Mouse (Mus musculus): Measurements from ENCODE around the gene Msl3l2.

Gene Msl3l2

DNA sequence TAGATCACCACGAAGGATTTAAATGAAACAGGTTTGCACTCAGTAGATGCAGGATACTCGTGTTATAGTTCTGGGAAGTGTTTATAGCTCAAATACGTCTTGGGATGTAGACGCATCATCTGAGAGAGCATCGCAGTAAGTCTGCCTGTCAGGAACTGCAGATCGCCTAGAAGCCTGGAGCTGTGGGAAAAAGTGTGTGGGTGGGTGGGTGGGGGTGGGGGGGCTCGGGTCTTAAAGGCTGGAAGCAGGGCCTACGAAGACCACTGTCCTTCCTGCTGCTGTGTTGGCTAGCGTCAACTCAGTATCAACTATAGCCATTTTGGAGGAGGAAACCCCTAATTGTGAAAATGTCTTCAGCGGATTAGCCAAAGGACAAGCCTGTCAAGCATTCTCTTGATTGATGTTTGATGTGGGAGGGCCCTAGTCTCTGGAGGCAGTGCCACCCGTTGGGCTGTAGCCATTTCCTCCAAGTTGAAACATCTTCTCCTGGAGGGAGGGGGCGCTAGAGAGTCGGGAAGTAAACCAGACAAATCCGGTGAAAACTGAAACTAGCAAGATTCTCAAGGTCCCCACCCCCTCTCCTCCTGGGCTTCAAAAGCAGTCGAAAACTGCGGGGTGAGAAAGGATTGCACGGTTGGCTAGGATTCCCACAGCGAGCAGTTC is at the start of gene Msl3l2:
Gene Msl3l2, plus strand, starts transcription at position 585 of the 663 bp plus-strand sequence.
- TF ChIP-seq GATA4 (IDR thresholded peaks at IDR 0.05; ENCODE audit: insufficient replicate concordance, low read length) = peak; percentile 10; the same call in 1 of the 2 replicates

DNA sequence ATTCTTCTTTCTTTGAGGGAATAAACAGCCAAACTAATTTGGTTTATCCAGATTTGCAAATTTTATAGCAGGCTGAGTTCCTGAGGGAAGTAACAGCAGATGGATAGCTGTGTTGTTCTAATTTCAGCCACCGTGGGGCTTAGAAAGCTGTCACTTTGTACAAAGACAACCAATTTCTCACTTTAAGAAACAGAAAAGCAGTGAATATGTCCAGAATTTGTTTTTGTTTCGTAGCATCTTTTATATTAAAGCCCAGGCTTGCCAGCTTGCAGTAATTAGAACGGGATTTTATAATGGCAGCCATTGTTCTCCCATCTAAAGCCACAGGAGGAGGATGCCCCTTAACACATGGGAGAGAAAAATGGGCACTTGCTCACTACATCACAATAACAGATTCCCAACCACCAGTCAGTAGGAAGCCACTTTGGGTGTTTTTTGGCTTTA is 47.7 kb upstream of the Msl3l2 start:
- no peak for TF ChIP-seq GATA4 (IDR thresholded peaks at IDR 0.05; ENCODE audit: insufficient replicate concordance, low read length)

DNA sequence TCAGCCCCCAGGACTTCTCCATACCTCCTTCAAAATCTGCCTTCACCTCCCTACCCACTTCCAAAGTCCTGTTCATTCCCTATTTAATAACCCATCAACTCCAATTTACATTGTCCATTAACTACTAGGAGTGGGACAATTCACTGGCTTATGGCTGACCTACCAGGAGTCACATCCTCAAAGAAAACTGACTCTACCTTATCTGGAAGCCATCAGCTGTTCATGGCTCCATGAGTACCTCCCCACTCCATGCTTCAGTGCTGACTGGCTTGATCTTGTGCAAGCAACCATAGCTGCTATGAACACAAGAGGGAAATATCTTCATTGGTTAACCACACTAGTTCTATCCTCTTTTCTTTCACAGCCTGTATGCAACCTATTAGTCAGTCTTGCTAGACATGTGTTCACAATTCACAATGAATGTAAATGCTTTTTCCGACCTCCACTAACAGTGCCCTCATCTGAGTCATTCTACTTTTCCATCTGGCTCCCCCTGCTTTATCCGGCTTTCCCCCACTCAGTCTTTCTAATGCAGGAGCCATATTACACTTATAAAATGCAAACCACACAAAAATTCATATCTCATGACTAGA is 45.4 kb upstream of the Msl3l2 start:
- no peak for TF ChIP-seq GATA4 (IDR thresholded peaks at IDR 0.05; ENCODE audit: insufficient replicate concordance, low read length)

DNA sequence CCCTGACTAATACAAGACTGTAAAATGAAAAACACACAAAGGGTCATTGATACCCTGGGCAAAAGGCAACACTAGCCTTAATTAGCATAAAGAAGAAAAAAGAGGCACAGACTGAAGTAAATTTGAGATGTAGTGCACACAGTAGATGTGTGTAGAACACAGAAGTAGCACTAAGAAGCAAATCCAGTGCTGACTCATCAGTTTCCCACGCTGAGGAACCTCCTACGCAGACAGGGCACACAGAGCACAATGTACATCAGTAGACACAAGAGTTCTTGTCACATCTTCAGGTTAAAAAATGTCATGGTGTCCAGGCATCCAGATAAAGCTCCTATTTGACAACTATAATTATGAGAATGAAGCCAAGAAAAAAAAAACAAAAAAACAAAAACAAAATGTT is 44.0 kb upstream of the Msl3l2 start:
- TF ChIP-seq GATA4 (IDR thresholded peaks at IDR 0.05; ENCODE audit: insufficient replicate concordance, low read length) = no peak

DNA sequence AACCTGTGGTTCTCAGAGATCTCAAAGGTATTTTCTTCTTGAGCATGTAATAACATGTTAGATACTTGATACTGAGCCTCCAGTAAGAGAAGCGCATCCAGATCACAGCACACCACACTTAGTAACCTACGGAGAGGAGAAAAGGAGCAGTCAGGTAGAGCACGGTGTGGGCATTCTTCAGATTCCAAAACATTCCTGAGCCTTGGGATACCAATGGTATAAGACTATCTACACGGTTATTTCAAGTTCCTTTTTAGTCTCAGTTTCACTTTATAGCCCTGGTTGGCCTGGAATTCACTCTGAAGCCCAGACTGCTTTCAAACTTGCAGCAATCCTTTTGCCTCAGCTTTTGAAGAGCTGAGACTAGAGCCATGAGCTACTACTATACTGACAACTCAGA is 17.0 kb upstream of the Msl3l2 start:
- no peak for TF ChIP-seq GATA4 (IDR thresholded peaks at IDR 0.05; ENCODE audit: insufficient replicate concordance, low read length)

DNA sequence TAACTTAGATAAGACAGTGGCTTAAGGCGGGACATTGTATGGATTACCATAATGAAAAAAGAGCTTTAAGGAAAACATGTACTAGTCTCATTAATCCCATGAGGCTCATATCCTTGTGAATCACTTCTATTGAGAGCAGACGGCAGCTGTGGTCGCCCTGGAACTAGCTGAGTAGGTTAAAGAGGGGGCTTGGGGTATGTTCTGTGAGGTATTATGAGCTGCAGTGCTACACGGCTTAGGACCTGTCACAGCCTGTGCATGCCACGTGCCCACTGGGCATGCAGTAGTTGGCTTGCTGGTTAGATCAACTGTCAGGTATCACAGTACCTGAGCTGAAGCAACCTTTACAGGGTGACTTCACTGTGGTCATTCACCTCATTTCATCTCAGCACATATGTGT is 12.1 kb upstream of the Msl3l2 start:
- TF ChIP-seq GATA4 (IDR thresholded peaks at IDR 0.05; ENCODE audit: insufficient replicate concordance, low read length) = no peak

DNA sequence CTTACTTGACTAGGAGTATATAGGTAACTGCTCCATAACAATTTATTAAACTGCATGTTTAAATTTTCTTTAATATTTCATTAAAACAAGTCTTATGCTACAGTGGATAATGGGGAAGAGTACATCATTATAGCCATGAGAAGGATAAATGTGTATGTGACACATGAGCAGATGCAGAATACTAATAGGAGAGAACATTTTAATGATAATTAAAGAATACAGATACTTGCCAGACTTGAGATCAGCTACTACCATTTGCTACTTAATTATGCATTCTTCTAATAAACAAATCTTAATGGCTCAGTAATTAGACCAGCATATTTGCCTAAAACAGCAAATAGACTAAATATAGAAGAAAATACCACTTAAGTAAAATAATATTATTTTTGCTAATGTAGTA is 10.0 kb upstream of the Msl3l2 start:
- TF ChIP-seq GATA4 (IDR thresholded peaks at IDR 0.05; ENCODE audit: insufficient replicate concordance, low read length) = no peak

DNA sequence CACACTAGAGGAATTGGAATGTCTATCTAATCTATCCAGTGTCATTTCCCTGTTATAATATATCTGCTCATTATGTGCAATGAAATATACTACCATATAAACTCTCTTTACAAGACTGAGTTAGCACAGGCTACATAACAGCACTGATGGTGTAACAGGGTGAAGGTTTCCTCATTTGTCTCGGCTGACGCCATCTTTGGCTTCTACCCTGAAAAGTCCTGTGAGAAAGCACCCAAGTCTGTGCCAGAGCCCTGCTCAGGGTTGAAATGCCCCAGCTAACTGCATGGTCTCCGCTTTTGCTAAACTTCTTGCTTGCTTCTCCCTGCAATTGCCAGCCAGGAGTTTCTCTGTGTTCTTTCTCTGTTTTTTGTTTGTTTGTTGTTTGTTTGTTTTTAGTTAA is 7.6 kb upstream of the Msl3l2 start:
- no peak for TF ChIP-seq GATA4 (IDR thresholded peaks at IDR 0.05; ENCODE audit: insufficient replicate concordance, low read length)

DNA sequence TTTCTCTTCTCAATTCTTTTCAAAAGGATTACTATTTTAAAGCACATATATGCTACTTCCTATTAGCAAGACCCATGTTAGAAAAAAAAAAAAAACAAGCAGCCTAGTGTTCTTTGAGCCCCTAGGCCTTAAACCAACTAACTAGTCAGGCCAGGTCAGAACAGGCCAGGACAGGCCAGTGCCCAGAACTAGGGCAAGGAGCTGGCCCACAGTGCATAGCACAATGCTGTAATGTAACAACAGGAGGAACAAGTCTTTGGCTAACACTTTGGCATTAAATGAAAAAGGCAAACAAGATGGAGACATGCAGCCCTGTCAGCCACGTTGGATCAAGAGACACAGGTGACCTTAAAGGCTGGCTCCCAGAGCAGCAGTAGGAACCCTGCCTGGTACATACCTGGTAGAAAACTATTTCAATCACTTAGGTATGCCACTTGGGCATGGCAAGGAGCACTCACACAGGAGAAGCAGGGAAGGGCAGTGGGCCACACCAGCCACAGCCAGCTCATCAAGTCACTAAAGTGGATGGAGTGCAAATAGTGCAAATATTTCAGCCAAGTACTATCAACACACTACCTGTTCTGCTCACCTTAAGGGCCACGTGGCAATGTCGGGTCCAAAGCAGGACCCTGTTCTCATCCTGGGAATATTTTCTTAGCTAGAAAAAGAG is 6.9 kb upstream of the Msl3l2 start:
- TF ChIP-seq GATA4 (IDR thresholded peaks at IDR 0.05; ENCODE audit: insufficient replicate concordance, low read length) = no peak

DNA sequence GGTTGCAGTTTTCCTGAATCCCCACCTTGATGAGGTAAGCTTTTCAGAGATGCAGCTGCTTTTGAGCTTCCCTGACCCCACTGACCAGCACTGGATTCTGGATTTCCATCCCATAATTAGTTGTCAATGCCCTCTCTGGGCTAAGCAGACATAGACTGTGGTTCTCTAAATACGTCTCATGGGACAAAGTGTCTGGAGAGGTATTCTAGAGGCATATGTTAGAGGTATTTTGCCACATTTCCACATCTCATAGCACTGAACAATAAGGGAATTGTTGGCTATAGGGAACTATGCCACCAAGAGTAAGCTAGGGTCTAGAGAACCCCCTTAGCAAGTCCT is 248 bp downstream of the Msl3l2 start:
- TF ChIP-seq GATA4 (IDR thresholded peaks at IDR 0.05; ENCODE audit: insufficient replicate concordance, low read length) = no peak

DNA sequence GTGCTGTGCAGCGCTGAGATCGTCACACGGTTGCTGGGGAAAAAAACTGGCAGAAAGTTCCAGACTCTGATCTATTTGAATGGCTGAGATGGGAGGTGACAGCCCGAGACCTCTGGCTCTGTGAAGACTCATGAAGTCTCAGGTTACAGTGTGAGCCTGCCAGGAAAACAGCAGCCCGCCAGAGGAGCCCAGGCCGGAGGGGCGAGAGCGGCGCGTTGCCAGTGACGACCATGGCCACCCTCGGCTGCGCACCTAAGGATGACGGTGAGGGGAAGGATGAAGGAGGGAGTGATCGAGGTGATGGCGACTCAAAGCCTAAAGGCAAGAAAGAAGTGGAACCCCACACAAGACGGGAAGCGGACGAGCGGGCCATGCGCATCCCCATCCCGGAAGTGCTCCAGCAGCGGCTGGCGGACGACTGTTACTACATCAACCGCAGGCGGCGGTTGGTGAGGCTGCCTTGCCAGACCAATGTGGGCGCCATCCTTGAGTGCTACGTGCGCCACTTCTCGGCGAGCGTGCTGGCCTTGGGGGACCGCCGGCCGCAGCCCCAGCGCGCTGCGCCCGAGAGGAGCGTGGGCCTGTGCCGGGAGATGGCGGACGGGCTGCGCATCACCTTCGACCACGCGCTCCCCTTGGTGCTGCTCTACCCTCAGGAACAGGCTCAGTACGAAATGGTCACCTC is 8.4 kb downstream of the Msl3l2 start:
- TF ChIP-seq GATA4 (IDR thresholded peaks at IDR 0.05; ENCODE audit: insufficient replicate concordance, low read length) = no peak

DNA sequence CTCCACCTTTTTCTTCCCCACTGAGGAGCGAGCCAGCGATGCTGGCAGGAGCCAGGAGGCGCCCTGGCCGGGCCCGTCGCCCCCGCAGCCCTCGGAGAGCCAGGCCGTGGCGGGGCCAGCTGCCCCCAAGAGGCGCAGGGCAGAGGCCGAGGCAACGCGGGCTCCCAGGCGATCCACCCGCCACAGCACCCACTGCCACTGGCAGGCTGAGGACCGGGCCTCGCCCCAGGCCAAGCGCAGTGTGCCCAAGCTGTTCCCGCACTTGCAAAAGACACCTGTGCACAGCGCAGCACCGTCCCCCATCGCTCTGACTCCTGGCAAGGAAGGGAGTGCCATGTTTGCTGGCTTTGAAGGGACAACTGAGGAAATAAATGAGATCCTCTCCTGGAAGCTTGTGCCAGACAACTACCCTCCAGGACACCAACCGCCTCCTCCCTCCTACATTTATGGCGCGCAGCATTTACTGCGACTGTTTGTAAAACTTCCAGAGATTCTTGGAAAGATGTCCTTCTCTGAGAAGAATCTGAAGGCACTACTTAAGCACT is 9.0 kb downstream of the Msl3l2 start:
- no peak for TF ChIP-seq GATA4 (IDR thresholded peaks at IDR 0.05; ENCODE audit: insufficient replicate concordance, low read length)

DNA sequence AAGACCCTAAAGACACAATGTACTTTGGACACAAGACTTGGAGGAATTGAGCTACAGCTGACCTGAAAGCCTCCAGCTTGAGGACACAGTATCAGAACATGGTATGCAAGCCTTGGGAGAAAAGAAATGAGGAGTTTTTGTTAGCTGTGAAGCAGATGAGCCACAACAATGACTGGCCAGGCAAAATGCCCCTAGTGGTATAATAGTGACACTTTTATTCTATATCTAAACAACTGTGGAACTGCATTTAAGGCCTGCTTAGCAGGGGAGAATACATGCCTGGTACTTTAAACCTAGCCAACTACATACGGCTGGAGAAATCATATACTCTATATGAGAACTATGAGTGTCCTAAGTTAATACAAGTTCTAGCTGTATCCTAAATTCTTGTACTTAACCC is 20.3 kb downstream of the Msl3l2 start:
- TF ChIP-seq GATA4 (IDR thresholded peaks at IDR 0.05; ENCODE audit: insufficient replicate concordance, low read length) = no peak

DNA sequence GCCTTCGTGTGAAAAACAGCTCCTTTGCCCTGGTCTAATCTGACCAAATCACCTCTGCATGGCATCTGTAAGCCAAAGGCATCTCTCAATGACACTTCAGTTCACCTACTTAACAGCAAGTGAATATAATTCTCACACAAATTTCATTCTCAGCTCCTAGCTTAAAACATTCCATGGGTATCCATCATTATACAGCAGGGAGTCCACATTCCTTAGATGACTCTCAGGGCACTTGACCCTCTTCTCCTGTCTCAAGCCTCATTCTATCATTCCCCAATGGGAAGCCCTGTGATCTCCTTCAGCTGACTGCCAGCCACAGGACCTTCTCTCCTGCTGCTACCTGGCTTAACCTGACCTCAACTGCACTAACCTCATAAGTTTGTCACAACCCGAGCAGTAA is 22.9 kb downstream of the Msl3l2 start:
- TF ChIP-seq GATA4 (IDR thresholded peaks at IDR 0.05; ENCODE audit: insufficient replicate concordance, low read length) = no peak

DNA sequence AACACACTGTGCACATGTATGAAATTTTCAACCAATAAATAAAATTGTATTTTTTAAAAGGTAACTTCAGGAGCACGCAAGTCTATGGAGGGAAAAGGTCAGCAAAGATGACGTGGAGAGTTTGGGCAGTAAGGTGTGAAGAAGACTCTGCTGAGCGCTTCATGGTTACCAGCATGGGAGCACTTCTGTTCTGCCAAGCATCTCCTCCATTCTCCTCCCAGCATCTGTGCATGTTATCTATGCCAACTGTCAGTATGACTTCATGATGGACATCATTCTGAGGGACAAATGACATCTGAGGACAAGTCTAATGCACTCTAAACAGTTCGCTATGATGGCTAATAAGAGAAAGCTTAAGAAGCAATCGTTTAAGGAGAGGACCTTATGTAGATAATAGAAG is 30.5 kb downstream of the Msl3l2 start:
- TF ChIP-seq GATA4 (IDR thresholded peaks at IDR 0.05; ENCODE audit: insufficient replicate concordance, low read length) = no peak

DNA sequence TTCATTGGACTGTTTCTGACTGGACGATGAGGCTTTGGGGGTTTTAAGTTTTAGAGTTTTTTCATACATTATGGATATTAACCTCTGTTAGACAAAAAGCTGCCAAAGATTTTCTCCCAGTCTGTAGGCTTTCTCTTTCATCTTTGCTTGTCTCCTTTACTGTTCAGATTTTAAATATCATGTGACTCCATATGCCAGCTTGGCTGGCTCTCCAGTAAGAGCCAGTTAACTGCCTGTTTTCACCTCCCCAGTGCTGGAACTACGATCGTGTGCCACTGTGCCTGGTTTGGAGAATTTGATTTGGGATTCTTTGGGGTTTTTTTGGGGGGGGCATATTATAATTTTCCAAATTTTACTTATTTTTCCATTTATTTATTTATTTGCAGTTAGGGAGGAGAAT is 42.2 kb downstream of the Msl3l2 start:
- no peak for TF ChIP-seq GATA4 (IDR thresholded peaks at IDR 0.05; ENCODE audit: insufficient replicate concordance, low read length)
